Mouse (Mus musculus): ENCODE measurements around the gene Gm10718.
"Not testable (repeated sequence)": the region's sequence is repeated elsewhere in the genome, so short reads cannot be mapped to it uniquely, and the experiment has no call there.

Gm10718 gene

DNA sequence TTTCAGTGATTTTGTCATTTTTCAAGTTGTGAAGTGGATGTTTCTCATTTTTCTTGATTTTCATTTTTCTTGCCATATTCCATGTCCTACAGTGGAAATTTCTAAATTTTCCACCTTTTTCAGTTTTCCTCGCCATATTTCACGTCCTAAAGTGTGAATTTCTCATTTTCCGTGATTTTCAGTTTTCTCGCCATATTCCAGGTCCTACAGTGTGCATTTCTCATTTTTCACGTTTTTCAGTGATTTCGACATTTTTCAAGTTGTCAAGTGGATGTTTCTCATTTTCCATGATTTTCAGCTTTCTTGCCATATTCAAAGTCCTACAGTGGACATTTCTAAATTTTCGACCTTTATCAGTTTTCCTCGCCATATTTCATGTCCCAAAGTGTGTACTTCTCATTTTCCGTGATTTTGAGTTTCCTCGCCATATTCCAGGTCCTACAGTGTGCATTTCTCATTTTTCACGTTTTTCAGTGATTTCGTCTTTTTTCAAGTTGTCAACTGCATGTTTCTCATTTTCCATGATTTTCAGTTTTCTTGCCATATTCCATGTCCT lies 1.6 kb downstream of the Gm10718 start, which contains the start of gene Gm10717:
Gene Gm10717, plus strand, starts transcription at position 506 of the 556 bp plus-strand sequence.
- DNase-seq (ENCODE audit: low read depth in 2 of 2, low spot score in 2 of 2) = peak; percentile 64 to 70

DNA sequence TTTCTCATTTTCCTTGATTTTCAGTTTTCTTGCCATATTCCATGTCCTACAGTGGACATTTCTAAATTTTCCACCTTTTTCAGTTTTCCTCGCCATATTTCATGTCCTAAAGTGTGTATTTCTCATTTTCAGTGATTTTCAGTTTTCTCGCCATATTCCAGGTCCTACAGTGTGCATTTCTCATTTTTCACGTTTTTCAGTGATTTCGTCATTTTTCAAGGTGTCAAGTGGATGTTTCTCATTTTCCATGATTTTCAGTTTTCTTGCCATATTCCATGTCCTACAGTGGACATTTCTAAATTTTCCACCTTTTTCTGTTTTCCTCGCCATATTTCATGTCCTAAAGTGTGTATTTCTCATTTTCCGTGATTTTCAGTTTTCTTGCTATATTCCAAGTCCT lies 2.3 kb downstream of the Gm10718 start:
- peak; percentile 89 to 91 for DNase-seq (ENCODE audit: low read depth in 2 of 2, low spot score in 2 of 2)

DNA sequence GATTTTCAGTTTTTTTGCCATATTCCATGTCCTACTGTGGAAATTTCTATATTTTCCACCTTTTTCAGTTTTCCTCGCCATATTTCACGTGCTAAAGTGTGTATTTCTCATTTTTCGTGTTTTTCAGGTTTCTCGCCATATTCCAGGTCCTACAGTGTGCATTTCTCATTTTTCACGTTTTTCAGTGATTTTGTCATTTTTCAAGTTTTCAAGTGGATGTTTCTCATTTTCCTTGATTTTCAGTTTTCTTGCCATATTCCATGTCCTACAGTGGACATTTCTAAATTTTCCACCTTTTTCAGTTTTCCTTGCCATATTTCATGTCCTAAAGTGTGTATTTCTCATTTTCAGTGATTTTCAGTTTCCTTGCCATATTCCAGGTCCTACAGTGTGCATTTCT lies 2.8 kb downstream of the Gm10718 start:
- not testable (repeated sequence) for DNase-seq (ENCODE audit: low read depth in 2 of 2, low spot score in 2 of 2)

DNA sequence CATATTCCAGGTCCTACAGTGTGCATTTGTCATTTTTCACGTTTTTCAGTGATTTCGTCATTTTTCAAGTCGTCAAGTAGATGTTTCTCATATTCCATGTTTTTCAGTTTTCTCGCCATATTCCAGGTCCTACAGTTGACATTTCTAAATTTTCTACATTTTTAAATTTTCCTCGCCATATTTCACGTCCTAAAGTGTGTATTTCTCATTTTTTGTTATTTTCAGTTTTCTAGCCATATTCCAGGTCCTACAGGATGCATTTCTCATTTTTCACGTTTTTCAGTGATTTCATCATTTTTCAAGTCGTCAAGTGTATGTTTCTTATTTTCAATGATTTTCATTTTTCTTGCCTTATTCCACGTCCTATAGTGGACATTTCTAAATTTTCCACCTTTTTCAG lies 3.4 kb downstream of the Gm10718 start:
- not testable (repeated sequence) for DNase-seq (ENCODE audit: low read depth in 2 of 2, low spot score in 2 of 2)

DNA sequence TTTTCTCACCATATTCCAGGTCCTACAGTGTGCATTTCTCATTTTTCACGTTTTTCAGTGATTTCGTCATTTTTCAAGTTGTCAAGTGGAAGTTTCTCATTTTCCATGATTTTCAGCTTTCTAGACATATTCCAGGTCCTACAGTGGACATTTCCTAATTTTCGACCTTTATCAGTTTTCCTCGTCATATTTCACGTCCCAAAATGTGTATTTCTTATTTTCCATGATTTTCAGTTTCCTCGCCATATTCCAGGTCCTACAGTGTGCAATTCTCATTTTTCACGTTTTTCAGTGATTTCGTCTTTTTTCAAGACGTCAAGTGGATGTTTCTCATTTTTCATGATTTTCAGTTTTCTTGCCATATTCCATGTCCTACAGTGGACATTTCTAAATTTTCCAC lies 3.9 kb downstream of the Gm10718 start:
- DNase-seq (ENCODE audit: low read depth in 2 of 2, low spot score in 2 of 2) = not testable (repeated sequence)

DNA sequence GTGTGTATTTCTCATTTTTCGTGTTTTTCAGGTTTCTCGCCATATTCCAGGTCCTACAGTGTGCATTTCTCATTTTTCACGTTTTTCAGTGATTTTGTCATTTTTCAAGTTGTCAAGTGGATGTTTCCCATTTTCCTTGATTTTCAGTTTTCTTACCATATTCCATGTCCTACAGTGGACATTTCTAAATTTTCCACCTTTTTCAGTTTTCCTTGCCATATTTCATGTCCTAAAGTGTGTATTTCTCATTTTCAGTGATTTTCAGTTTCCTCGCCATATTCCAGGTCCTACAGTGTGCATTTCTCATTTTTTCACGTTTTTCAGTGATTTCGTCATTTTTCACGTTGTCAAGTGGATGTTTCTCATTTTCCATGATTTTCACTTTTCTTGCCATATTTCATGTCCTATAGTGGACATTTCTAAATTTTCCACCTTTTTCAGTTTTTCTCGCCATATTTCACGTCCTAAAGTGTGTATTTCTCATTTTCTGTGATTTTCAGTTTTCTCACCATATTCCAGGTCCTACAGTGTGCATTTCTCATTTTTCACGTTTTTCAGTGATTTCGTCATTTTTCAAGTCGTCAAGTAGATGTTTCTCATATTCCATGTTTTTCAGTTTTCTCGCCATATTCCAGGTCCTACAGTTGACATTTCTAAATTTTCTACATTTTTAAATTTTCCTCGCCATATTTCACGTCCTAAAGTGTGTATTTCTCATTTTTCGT lies 6.1 kb downstream of the Gm10718 start:
- peak; percentile 68 to 71 for DNase-seq (ENCODE audit: low read depth in 2 of 2, low spot score in 2 of 2)

DNA sequence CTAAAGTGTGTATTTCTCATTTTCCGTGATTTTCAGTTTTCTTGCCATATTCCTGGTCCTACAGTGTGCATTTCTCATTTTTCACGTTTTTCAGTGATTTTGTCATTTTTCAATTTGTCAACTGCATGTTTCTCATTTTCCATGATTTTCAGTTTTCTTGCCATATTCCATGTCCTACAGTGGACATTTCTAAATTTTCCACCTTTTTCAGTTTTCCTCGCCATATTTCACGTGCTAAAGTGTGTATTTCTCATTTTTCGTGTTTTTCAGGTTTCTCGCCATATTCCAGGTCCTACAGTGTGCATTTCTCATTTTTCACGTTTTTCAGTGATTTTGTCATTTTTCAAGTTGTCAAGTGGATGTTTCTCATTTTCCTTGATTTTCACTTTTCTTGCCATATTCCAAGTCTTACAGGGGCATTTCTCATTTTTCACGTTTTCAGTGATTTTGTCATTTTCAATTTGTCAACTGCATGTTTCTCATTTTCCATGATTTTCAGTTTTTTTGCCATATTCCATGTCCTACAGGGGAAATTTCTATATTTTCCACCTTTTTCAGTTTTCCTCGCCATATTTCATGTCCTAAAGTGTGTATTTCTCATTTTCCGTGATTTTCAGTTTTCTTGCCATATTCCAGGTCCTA lies 7.5 kb downstream of the Gm10718 start:
- DNase-seq (ENCODE audit: low read depth in 2 of 2, low spot score in 2 of 2) = not testable (repeated sequence)

DNA sequence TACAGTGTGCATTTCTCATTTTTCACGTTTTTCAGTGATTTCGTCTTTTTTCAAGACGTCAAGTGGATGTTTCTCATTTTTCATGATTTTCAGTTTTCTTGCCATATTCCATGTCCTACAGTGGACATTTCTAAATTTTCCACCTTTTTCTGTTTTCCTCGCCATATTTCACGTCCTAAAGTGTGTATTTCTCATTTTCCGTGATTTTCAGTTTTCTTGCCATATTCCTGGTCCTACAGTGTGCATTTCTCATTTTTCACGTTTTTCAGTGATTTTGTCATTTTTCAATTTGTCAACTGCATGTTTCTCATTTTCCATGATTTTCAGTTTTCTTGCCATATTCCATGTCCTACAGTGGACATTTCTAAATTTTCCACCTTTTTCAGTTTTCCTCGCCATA lies 11.0 kb downstream of the Gm10718 start, which contains the start of gene Gm17535:
Gene Gm17535, plus strand, starts transcription at position 301 of the 400 bp plus-strand sequence.
- not testable (repeated sequence) for DNase-seq (ENCODE audit: low read depth in 2 of 2, low spot score in 2 of 2)

DNA sequence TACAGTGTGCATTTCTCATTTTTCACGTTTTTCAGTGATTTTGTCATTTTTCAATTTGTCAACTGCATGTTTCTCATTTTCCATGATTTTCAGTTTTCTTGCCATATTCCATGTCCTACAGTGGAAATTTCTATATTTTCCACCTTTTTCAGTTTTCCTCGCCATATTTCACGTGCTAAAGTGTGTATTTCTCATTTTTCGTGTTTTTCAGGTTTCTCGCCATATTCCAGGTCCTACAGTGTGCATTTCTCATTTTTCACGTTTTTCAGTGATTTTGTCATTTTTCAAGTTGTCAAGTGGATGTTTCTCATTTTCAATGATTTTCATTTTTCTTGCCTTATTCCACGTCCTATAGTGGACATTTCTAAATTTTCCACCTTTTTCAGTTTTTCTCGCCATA lies 13.2 kb downstream of the Gm10718 start, which contains the start of gene Gm10715:
Gene Gm10715, plus strand, starts transcription at position 301 of the 400 bp plus-strand sequence.
- DNase-seq (ENCODE audit: low read depth in 2 of 2, low spot score in 2 of 2) = not testable (repeated sequence)

DNA sequence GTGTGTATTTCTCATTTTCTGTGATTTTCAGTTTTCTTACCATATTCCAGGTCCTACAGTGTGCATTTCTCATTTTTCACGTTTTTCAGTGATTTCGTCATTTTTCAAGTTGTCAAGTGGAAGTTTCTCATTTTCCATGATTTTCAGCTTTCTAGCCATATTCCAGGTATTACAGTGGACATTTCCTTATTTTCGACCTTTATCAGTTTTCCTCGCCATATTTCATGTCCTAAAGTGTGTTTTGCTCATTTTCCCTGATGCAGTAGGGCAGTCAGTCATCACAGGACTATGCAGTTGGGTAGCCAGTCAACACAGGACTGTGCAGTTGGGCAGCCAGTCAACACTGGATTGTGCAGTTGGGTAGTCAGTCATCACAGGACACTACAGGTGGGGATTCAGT lies 14.8 kb downstream of the Gm10718 start:
- not testable (repeated sequence) for DNase-seq (ENCODE audit: low read depth in 2 of 2, low spot score in 2 of 2)
